Mouse (Mus musculus): ENCODE results near the gene Gm6034. TPM values are rescaled to one million over a fixed set of nuclear protein-coding genes. Genes with fewer than 3 reads are reported as not detected.
"Not testable (repeated sequence)": the region's sequence is repeated elsewhere in the genome, so short reads cannot be mapped to it uniquely, and the experiment has no call there.

Gene Gm6034
- polyA plus RNA-seq (2012; rRNA removed), result 0.06 TPM in 1 of 2 replicates, not detected in the other

GRCm38 (mm10) chr17:36042610-36043169, at the start of gene Gm6034, which contains the start of gene H2-T22:
Gene Gm6034, plus strand, starts transcription at chr17:36042961.
Gene H2-T22, minus strand, starts transcription at chr17:36042747.
- not testable (repeated sequence) for DNase-seq (ENCODE audit: low spot score)

DNA sequence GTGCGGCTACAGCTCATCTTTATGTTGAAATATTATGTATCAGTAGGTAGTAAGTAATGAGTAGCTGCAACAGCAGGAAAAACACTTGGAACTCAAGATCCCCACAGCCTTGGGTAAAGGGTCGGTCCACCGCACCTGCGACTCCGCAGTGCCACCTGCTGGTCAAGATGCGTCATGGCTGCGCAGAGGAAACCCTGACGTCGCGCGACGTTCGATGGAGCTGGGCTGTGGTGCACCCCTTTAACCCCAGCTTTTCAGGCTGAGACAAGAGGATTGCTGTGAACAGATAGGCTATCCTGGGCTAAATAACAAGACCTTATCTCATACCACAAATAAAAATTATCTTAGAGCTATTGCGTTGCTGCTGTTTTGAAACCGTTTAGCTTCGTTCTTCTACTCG, 49.1 kb upstream of the Gm6034 start:
- DNase-seq (ENCODE audit: low spot score), result peak; percentile 58

DNA sequence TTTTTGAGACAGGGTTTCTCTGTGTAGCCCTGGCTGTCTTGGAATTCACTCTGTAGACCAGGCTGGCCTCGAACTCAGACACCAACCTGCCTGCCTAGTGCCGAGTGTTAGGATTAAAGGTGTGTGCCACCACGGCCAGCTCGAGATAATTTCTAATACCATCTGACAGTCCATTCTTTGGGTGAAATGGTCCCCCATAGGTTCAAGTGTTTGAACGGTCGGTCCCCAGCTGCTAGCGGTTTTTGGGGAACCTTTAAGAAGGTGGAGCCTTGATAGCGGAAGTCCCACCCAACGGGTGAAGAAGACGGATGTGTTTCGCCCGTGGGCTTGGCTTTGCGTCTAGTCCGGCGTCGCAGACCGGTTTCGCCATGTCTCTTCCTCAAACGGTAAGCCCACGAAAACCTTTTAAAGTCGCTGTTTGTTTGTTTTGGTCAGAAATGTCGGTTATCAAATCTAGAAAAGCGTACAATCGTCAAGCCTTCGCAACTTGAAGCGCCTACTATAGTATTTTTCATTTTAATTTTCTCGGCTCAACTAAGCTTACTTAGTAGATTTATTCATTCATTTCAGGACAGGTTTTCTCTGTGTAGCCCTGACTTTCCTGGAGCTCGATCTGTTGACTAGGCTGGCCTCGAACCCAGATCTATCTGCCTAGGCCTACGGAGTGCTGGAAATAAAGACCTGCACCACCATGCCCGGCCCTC, 48.4 kb upstream of the Gm6034 start:
- DNase-seq (ENCODE audit: low spot score), result peak; percentile 53

DNA sequence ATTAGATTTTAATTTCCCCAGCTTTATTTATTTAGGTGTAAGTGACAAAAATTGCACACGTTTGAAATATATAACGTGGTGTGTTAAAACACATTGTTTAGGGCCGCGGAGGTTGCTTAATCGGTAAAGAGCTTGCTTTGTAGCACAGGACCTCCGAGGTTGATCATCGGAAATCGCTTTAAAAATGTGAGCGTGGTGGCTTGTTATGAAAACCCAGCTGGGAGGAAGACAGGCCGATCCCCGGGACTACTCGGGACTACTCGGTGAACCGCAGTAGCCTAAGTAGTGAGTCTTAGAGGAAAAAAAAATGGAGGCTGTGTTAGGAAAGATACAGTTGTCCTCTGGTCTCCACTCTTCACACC, 47.9 kb upstream of the Gm6034 start:
- no peak for DNase-seq (ENCODE audit: low spot score)

GRCm38 (mm10) chr17:35996949-35997348, 45.8 kb upstream of the Gm6034 start:
- DNase-seq (ENCODE audit: low spot score), result peak; percentile 76

- no peak for DNase-seq (ENCODE audit: low spot score)
These were observed 44.8 kb upstream of the Gm6034 start for GRCm38 (mm10) chr17:35997713-35998510.

DNA sequence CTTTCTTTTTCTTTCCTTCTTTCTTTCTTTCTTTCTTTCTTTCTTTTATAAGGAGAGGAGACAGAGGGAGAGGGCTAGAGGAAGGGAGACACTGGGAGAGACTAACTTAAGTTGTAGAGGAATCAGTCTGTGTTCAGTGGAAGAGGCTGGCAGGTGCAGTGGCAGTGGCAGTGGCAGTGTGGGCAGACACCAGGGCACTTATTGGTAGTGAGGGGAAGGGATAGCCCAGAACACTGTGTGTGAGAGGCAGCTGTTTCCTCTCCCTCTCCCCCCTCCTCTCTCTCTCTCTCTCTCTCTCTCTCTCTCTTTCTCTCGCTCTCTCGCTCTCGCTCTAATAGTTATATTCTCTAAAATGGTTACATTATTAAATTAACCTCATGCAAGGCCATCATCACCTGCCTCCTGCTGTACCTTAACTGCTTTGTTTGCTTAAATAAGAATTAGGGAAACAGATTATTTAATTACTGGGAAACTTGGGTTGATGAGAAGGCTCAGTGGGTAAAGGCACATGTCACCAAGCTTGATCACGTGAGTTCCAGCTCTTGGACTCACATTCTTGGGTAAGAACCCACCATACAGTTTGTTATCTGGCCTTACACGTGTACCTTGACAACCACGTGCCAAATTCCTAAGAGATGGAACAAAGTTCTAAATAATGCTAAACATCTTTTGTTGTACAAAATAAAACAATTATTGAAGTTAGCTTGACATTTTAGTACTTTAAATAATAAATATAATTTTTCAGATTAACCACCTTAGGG, 44.0 kb upstream of the Gm6034 start:
- no peak for DNase-seq (ENCODE audit: low spot score)

- no peak for DNase-seq (ENCODE audit: low spot score)
These were observed 43.4 kb upstream of the Gm6034 start for GRCm38 (mm10) chr17:35999356-35999755.

DNA sequence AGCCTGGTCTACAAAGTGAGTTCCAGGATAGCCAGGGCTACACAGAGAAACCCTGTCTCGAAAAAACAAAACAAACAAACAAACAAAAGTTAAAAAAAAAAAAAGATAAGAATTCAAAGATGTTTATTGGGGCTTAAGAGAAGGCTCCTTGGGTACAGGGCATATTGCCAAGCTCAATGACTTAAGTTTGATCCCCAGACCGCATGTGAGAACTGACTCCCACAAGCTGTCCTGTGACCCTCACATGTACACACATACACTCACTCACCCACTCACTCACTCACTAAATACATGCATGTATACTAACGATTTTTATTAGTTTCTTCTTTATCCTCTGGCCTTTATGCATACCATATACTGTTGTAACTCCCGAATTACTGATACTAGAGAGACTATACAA, 42.4 kb upstream of the Gm6034 start:
- DNase-seq (ENCODE audit: low spot score), result no peak

- no peak for DNase-seq (ENCODE audit: low spot score)
These were observed 41.5 kb upstream of the Gm6034 start for GRCm38 (mm10) chr17:36001121-36001897.

GRCm38 (mm10) chr17:36001966-36002365, 40.8 kb upstream of the Gm6034 start:
- DNase-seq (ENCODE audit: low spot score), result no peak

DNA sequence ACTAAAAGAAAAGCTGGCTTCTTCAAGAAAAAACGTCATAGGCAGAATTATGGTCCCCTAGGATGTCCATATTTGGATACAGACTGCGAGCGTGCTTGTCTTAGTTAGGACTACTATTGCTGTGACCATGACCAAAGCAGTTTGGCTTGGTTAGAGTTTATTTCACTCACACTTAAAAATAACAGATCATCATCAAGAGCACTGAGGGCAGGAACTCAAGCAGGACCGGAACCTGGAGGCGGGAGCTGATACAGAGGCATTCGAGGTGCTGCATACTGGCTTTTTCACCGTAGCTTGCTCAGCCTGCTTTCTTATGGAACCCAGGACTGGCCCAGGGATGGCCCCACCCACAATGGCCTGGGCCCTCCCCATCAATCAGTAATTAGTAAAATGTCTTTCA, 39.4 kb upstream of the Gm6034 start:
- DNase-seq (ENCODE audit: low spot score), result no peak

DNA sequence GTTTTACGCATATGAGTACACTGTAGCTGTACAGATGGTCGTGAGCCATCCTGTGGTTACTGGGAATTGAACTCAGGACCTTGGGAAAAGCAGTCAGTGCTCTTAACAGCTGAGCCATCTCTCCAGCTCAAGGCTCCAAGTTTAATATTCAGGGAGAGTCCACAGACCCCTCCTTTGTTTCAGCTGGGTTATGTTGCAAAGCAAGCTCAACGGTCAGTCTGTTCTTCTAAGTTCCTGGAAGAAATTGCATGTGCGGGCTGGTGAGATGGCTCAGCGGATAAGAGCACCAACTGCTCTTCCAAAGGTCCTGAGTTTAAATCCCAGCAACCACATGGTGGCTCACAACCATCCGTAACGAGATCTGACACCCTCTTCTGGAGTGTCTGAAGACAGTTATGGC, 38.4 kb upstream of the Gm6034 start:
- not testable (repeated sequence) for DNase-seq (ENCODE audit: low spot score)

DNA sequence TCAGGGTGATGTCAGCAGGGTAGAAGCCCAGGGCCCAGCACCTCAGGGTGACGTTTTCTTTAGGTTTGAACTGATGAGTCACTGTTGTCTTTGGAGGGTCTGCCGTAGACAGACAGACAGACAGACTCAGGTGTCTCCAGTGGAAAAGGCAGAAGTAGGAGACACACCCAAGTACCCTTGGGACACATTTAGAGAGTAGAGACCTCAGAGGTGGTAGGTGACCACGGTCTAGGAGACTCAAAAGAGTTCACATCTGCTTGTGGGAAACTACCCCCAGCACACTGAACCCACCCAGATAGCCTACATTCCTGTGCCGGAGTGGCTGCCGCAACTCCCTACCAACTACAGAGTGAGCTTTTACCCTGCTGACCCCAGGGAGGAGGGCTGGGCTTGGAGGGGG, 27.8 kb upstream of the Gm6034 start:
- no peak for DNase-seq (ENCODE audit: low spot score)

DNA sequence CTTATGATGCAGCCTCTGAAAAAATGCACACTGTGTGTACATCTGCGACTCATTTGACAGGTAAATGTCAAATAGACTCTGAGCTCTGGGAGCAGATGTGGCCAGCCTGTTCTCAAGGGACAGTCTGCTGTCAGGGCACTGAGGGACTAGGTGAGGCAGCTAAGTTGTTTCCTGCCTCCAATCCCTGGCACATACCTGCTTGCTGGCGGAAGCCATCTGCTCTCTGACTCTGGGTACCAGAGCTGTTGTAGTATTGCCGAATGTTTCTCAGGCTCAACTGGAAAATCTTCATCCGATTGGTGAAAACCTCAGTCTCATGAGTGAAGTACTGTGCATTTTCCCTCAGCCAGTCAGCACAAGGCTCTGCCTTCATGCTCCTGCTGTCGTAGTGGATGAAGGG, 25.7 kb upstream of the Gm6034 start:
- no peak for DNase-seq (ENCODE audit: low spot score)

- no peak for DNase-seq (ENCODE audit: low spot score)
These were observed 23.8 kb upstream of the Gm6034 start for GRCm38 (mm10) chr17:36018979-36019378.

DNA sequence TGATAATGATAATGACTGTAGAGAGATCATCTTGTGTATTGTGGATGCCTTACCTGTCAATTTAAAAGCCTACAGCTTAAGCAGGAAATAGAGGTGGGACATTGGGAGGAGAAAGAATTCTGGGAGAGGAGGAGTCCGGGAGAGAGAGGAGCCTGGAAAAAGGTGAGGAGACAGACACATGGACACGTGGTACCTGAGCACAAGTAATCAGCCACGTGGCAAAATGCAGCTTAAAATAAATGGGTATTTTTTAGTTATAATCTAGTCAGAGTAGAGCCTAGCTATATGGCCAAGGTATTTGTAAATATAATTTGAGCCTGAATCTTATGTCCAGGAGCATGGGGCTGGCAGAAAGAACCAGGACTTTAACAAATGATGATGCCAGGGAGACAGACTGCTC, 23.2 kb upstream of the Gm6034 start:
- DNase-seq (ENCODE audit: low spot score), result no peak

- no peak for DNase-seq (ENCODE audit: low spot score)
These were observed 22.3 kb upstream of the Gm6034 start, which contains the start of gene H2-T24 for GRCm38 (mm10) chr17:36020191-36021073. Gene H2-T24, minus strand, starts transcription at chr17:36020560.

DNA sequence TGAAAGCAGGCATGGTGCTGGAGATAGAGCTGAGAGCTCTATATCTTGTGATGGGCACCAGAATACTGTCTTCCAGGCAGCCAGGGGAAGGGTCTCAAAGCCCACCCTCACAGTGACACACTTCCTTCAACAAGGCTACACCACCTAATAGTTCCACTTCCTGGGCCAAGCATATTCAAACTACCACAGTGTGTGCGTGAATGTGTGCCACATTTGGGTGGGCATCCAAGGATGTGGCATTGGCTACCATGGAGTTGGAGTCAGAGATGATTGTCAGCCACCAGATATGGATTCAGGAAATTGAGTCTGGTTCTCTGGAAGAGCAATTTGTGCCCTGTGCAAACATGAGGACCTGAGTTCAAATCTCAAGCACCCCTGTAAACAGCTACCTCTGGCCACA, 21.5 kb upstream of the Gm6034 start:
- DNase-seq (ENCODE audit: low spot score), result no peak

- DNase-seq (ENCODE audit: low spot score), result no peak
These were observed 20.7 kb upstream of the Gm6034 start for GRCm38 (mm10) chr17:36022098-36022497.
